Mouse (Mus musculus) cerebellum, postnatal 25 days (tissue): ENCODE results near the gene Vmn2r68.

Experiments
- DNase-seq, 2 experiments: peaks; one replicate each; pipeline ENCODE4 v3.0.0; 2021; ENCODE audit warnings: mixed read lengths in 2 of 2

The Vmn2r68 gene

GRCm38 (mm10) chr7:85237683-85238082 lies at the start of gene Vmn2r68:
TSS of gene Vmn2r68 (minus strand) at chr7:85237783.
- DNase-seq = no peak
